Mouse (Mus musculus) ES-E14 (cell line): ENCODE measurements around the gene Olig1. TPM values are rescaled to one million over a fixed set of nuclear protein-coding genes. Genes with fewer than 3 reads are reported as not detected.

Experiments used
- DNase-seq: peaks from one replicate; pipeline ENCODE4 v3.0.0-alpha.2; 2013; ENCODE audit warnings: low read depth, low spot score
- H3K27ac ChIP-seq: 2 replicates; pipeline ENCODE4 v1.5.1; 2012; ENCODE audit warnings: low read depth, mild to moderate bottlenecking, low read length, moderate library complexity, mixed read lengths; ENCODE audit not compliant: poor library complexity, insufficient read depth, severe bottlenecking
- H3K36me3 ChIP-seq: 2 replicates; pipeline ENCODE4 v1.6.1; 2012; ENCODE audit warnings: mild to moderate bottlenecking, low read length, moderate library complexity, mixed read lengths; ENCODE audit not compliant: control insufficient read depth, poor library complexity, insufficient read depth, severe bottlenecking
- H3K4me1 ChIP-seq, 2 experiments: fragments of 150-350 bp in 1 of 2; sonication (generic) in 1 of 2; 2 replicates each; pipeline ENCODE4 v1.6.1; 2012; ENCODE audit warnings: low read length in 2 of 2, mild to moderate bottlenecking in 1 of 2, mixed read lengths in 1 of 2; ENCODE audit not compliant: control insufficient read depth in 2 of 2, insufficient read depth in 2 of 2, poor library complexity in 1 of 2
- H3K4me3 ChIP-seq, 2 experiments: fragments of 150-350 bp in 1 of 2; sonication (generic) in 1 of 2; 2 replicates each; pipeline ENCODE4 v1.5.1; 2012; ENCODE audit warnings: low read length in 2 of 2, low read depth in 1 of 2, mild to moderate bottlenecking in 1 of 2, mixed read lengths in 1 of 2; ENCODE audit not compliant: insufficient read depth in 1 of 2, poor library complexity in 1 of 2, severe bottlenecking in 1 of 2
- H3K9ac ChIP-seq: 2 replicates; pipeline ENCODE4 v1.6.1; 2012; ENCODE audit warnings: low read depth, mild to moderate bottlenecking, low read length, mixed read lengths; ENCODE audit not compliant: poor library complexity, insufficient read depth, severe bottlenecking
- H3K9me3 ChIP-seq: fragments of 150-350 bp; sonication (generic); 2 replicates; pipeline ENCODE4 v1.6.1; 2012; ENCODE audit warnings: low read depth, mild to moderate bottlenecking, low read length; ENCODE audit not compliant: control insufficient read depth, insufficient read depth
- CHD2 ChIP-seq: IDR thresholded peaks from 2 replicates; pipeline ENCODE4 v1.6.1; 2014; ENCODE audit warnings: mild to moderate bottlenecking, low read depth, low read length, inconsistent platforms
- HCFC1 ChIP-seq: IDR thresholded peaks from 2 replicates; pipeline ENCODE4 v1.6.1; 2012; ENCODE audit warnings: low read length, inconsistent platforms, borderline replicate concordance; ENCODE audit not compliant: insufficient read depth
- MAFK ChIP-seq: IDR thresholded peaks from 2 replicates; pipeline ENCODE4 v1.6.1; 2014; ENCODE audit warnings: mild to moderate bottlenecking, low read depth, low read length, inconsistent platforms; ENCODE audit not compliant: insufficient read depth
- ZC3H11A ChIP-seq: IDR thresholded peaks from 2 replicates; pipeline ENCODE4 v1.6.1; 2012; ENCODE audit warnings: low read depth, mild to moderate bottlenecking, inconsistent platforms, low read length, borderline replicate concordance
- ZNF384 ChIP-seq: IDR thresholded peaks from 2 replicates; pipeline ENCODE4 v1.6.1; 2012; ENCODE audit warnings: low read depth, low read length, inconsistent platforms
- in situ Hi-C, 2 experiments: fragments of 600-800 bp; cut with MboI; formaldehyde crosslinking; loops; one replicate each; pipeline ENCODE4 v1.15.1; 2025; ENCODE audit warnings: low sequenced_read_pairs in 2 of 2, inconsistent platforms in 1 of 2; ENCODE audit not compliant: unreplicated experiment in 2 of 2
- total RNA-seq: library from RNA; depleted of rRNA; stranded (reverse); fragments of 300-350 nt; gene quantifications from 2 replicates; pipeline ENCODE4 v1.2.3, GENCODE M21; 2012

The Olig1 gene
- total RNA-seq, 1 experiment, result 0.22 TPM

DNA sequence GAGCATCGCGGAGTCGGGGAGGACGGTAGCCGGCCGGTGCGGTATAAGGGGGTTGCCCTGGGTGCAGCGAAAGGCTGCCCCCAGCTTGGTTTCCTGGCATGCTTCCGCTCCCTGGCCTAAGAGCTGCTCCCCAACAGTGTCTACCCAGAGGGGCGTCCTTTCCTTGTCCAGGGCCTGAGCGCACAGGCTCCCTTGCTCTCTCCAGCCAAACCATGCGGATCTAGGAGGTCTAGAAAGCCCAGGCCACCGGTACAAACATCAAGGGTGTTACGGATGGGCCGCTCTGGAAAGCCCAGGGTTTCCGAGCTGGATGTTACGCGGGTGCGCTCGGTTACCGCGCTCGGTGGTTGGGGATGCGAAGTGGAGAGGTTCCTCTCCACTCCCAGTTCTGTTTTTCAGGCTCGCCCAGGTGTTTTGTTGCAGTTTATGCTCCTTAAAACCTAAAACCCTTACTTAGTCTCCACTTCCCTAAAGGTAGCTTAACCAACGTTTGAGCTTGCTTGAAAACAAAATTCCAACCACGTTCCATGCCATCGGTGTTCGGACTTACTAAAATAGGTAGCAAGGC, 1.5 kb downstream of the Olig1 start:
- no peak overlapping the region for H3K27ac ChIP-seq
- peak overlapping the region; percentile 7 to 70; a peak in 3 of 4 replicates for H3K4me3 ChIP-seq
- no peaks in the 10 kb centered on the region; a peak in 1 of 4 replicates for H3K4me1 ChIP-seq
- H3K9ac ChIP-seq, result no peak overlapping the region
- TF ChIP-seq MAFK, result no peak
- TF ChIP-seq HCFC1, result no peak
- TF ChIP-seq CHD2, result no peak
- no peak for TF ChIP-seq ZC3H11A
- no peak for TF ChIP-seq ZNF384
- H3K36me3 ChIP-seq, result no peaks in the 10 kb centered on the region
- in situ Hi-C loops, result no loop called here
- no peaks in the 10 kb centered on the region for H3K9me3 ChIP-seq
- DNase-seq, result no peak

DNA sequence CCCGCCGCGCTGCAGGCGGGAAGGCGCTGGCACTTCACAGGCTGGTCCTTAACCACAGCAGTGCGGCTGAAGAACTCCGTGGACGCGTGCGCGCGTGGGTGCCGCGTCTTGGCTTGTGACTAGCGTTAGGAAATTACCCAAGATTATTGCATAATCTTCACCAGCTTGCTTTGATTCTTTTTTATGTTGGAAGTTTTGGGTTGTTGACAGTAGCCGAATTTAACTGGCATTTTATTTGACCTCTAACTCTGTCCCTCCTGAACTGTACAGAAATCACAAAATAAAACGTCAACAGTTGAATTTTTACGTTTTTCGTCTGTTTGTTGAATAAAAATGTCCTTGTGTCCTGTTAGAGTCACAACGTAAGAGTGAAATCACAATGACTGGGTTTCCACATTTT, 2.1 kb downstream of the Olig1 start:
- Histone ChIP-seq H3K27ac (no peak overlapping the region), H3K36me3 (no peaks in the 10 kb centered on the region), H3K4me3 (no peak overlapping the region; a peak in 1 of 4 replicates), H3K9me3 (no peaks in the 10 kb centered on the region), H3K4me1 (no peaks in the 10 kb centered on the region; a peak in 1 of 4 replicates), H3K9ac (no peak overlapping the region)
- in situ Hi-C loops, result no loop called here
- TF ChIP-seq CHD2 (no peak), ZNF384 (no peak), HCFC1 (no peak), MAFK (no peak), ZC3H11A (no peak)
- DNase-seq, result no peak

- no peak for DNase-seq
- TF ChIP-seq CHD2, result no peak
- TF ChIP-seq HCFC1, result no peak
- no peak for TF ChIP-seq MAFK
- no peak for TF ChIP-seq ZNF384
- TF ChIP-seq ZC3H11A, result no peak
- no peak overlapping the region for H3K27ac ChIP-seq
- no peak overlapping the region for H3K9ac ChIP-seq
- H3K9me3 ChIP-seq, result no peaks in the 10 kb centered on the region
- in situ Hi-C loops, result no loop called here
- no peaks in the 10 kb centered on the region for H3K4me1 ChIP-seq
- no peaks in the 10 kb centered on the region for H3K36me3 ChIP-seq
- H3K4me3 ChIP-seq, result no peak overlapping the region
These were observed 10.9 kb downstream of the Olig1 start for GRCm38 (mm10) chr16:91280516-91280915.

DNA sequence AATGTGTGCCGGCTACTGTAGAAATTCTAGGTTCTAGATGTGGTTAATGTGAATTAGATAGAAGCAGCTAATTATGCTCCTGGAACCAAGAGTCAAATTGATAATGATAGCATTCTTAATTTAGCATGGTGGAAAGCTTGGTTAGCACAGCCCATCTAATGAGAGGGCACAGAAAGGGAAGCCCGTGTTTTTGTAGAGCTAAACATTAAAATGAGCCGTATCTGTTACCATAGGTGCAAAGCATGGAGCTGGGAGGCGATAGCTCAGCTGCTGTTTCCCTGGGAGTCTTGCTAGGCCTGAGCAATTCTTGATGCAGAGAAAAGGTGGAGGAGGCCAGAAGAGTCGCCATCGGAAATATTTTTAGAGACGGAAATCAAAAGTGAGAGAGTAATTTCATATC, 22.5 kb downstream of the Olig1 start:
- Histone ChIP-seq H3K4me3 (no peak overlapping the region), H3K9me3 (no peaks in the 10 kb centered on the region), H3K9ac (no peak overlapping the region), H3K4me1 (no peaks in the 10 kb centered on the region), H3K36me3 (no peaks in the 10 kb centered on the region), H3K27ac (no peak overlapping the region)
- in situ Hi-C loops, result no loop called here
- no peak for DNase-seq
- TF ChIP-seq ZNF384, result no peak
- TF ChIP-seq MAFK, result no peak
- TF ChIP-seq HCFC1, result no peak
- TF ChIP-seq ZC3H11A, result no peak
- no peak for TF ChIP-seq CHD2
